Comparison of ENCODE assay signal across 8 mouse cellular contexts in the genomic region with DNA sequence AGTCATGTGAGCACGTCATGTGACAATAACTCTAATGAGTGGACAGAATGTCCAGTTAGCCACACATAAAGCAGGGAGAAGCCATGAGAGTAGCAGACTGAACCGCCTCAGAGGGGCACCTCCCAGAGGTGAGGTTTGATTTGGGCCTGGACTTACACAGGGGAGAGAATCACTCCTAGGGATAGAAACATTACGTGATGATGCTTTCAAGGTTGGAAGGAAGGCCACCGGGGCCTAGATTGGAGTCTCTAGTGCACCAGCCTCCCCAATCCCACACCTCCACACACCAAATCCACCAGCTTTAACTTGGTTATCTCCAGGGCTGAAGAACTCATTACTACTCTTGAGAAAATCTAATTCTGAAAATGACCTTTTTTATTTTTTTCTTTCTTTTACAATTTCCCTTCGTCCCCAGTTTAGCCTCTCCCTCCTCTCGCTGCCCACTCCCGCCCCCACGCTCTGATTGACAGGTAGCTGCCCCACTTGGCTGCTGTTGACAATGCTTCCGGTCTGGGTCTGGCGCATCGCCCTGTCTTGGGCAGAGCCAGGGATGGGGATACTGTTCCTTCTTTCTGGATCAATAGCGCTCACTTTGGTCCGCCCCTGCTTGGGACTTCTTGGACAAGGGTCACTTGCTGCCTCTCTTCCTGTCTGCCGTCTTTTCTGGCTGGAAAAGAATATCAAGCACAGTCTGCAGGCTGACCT.
DNase-seq lines count a peak whose midpoint lies in the region; ATAC-seq and TF ChIP-seq lines count a peak whose summit lies in the region.

No protein-coding gene starts in this region.

- peak; percentile 18 for DNase-seq in liver, postnatal 0 days
- DNase-seq in liver, embryonic 11.5 days (ENCODE audit: low spot score), result no peak
- DNase-seq in adrenal gland, postnatal 25 days, result peak; percentile 34
- peak; percentile 46 for DNase-seq in heart, embryonic 10.5 days (ENCODE audit: low spot score)
- peak; percentile 74 to 82 for DNase-seq in kidney, postnatal 25 days
- DNase-seq in adipocyte (ENCODE audit: low spot score), result no peak
- DNase-seq in thymus, adult 18-20 months, result no peak
- no peak for DNase-seq in ovary, postnatal 10 days (ENCODE audit: low spot score)

- H3K4me3 ChIP-seq in liver, postnatal 0 days (ENCODE audit: low read depth, low read length), result no peak overlapping the region
- H3K4me3 ChIP-seq in liver, embryonic 11.5 days (ENCODE audit: low read depth, low read length), result no peak overlapping the region
- H3K4me3 ChIP-seq in heart, embryonic 10.5 days, result no peak overlapping the region

- no peak overlapping the region for H3K27ac ChIP-seq in liver, postnatal 0 days (ENCODE audit: low read depth)
- H3K27ac ChIP-seq in liver, embryonic 11.5 days (ENCODE audit: low read depth, low read length), result no peak overlapping the region
- no peak overlapping the region for H3K27ac ChIP-seq in heart, embryonic 10.5 days

- no peaks in the 10 kb centered on the region for H3K36me3 ChIP-seq in liver, postnatal 0 days (replicated peaks; ENCODE audit: insufficient read depth, low read length)
- H3K36me3 ChIP-seq in liver, embryonic 11.5 days (ENCODE audit: control insufficient read depth, insufficient read depth, low read length), result no peaks in the 10 kb centered on the region
- no peaks in the 10 kb centered on the region for H3K36me3 ChIP-seq in heart, embryonic 10.5 days

- H3K4me2 ChIP-seq in liver, postnatal 0 days (ENCODE audit: low read depth, low read length), result no peak overlapping the region
- no peak overlapping the region for H3K4me2 ChIP-seq in liver, embryonic 11.5 days

- no peak for TF ChIP-seq CTCF in liver, postnatal 0 days (IDR thresholded peaks at IDR 0.05; ENCODE audit: low read depth)

- H3K9me3 ChIP-seq in liver, postnatal 0 days (ENCODE audit: low read length), result no peaks in the 10 kb centered on the region
- no peaks in the 10 kb centered on the region for H3K9me3 ChIP-seq in liver, embryonic 11.5 days (ENCODE audit: control insufficient read depth, low read length)
- no peaks in the 10 kb centered on the region for H3K9me3 ChIP-seq in heart, embryonic 10.5 days

- ATAC-seq in liver, postnatal 0 days, result no peak
- no peak for ATAC-seq in liver, embryonic 11.5 days (replicated peaks; ENCODE audit: low FRiP score)

- no peaks in the 10 kb centered on the region for H3K27me3 ChIP-seq in liver, postnatal 0 days (ENCODE audit: insufficient read depth, low read length)
- no peaks in the 10 kb centered on the region; the same call in 1 of the 2 replicates for H3K27me3 ChIP-seq in liver, embryonic 11.5 days (replicated peaks; ENCODE audit: control insufficient read depth, insufficient read depth, low read length)
- H3K27me3 ChIP-seq in heart, embryonic 10.5 days (ENCODE audit: insufficient read depth, poor library complexity, severe bottlenecking), result peaks cover 36% of the 10 kb centered on the region

- 77% methylated on average over 14 of the region's 14 CpGs for WGBS in liver, postnatal 0 days (ENCODE audit: insufficient replicate concordance)
- 70% methylated on average over 14 of the region's 14 CpGs for WGBS in liver, embryonic 11.5 days
- WGBS in heart, embryonic 10.5 days, result 73% methylated on average over 14 of the region's 14 CpGs

- H3K9ac ChIP-seq in liver, postnatal 0 days (replicated peaks), result no peak overlapping the region
- no peak overlapping the region for H3K9ac ChIP-seq in liver, embryonic 11.5 days (ENCODE audit: low read depth, low read length)

- TF ChIP-seq EP300 in liver, postnatal 0 days (IDR thresholded peaks at IDR 0.05; ENCODE audit: low read depth), result no peak

- H3K4me1 ChIP-seq in liver, postnatal 0 days (ENCODE audit: insufficient read depth), result no peaks in the 10 kb centered on the region
- no peaks in the 10 kb centered on the region for H3K4me1 ChIP-seq in liver, embryonic 11.5 days (replicated peaks; ENCODE audit: control insufficient read depth, insufficient read depth, low read length)
- peaks cover 4% of the 10 kb centered on the region; the same call in 1 of the 2 replicates for H3K4me1 ChIP-seq in heart, embryonic 10.5 days

Comparison
In these comparisons a context has a peak if more than half of its experiments do, and no peak if none do; other contexts are left out.
1. DNase-seq: peak in liver, postnatal 0 days (single experiment), adrenal gland, postnatal 25 days (single experiment), heart, embryonic 10.5 days (single experiment) and kidney, postnatal 25 days (2 of 2); none in liver, embryonic 11.5 days (single experiment), adipocyte (single experiment), thymus, adult 18-20 months (0 of 2) and ovary, postnatal 10 days (single experiment).